Mouse (Mus musculus) megakaryocyte-erythroid progenitor cell, adult 5-6 weeks (primary cell): Measurements from ENCODE around the gene Cyp2c40. TPM values are rescaled to one million over a fixed set of nuclear protein-coding genes. Genes with fewer than 3 reads are reported as not detected.
"Not testable (repeated sequence)": the region's sequence is repeated elsewhere in the genome, so short reads cannot be mapped to it uniquely, and the experiment has no call there.

Experiments
- ATAC-seq: replicated peaks from 2 replicates; pipeline ENCODE4 v1.8.0; 2016; ENCODE audit warnings: mild to moderate bottlenecking, inconsistent platforms; ENCODE audit not compliant: severe bottlenecking, poor library complexity, low FRiP score, low TSS enrichment
- total RNA-seq, 2 experiments: library from RNA; stranded (forward) in 1 of 2; stranded (reverse) in 1 of 2; fragments of 200-1000, 215-1000 nt in 1 of 2; fragments of >200 nt in 1 of 2; fragmentation: Nextera tagmentation in 1 of 2; gene quantifications; 2 replicates each; pipeline ENCODE4 v1.2.3; 2014 to 2017

Gene Cyp2c40
- not detected in 2 replicates for total RNA-seq (2014; fragmentation: Nextera tagmentation)
- not detected in 2 replicates for total RNA-seq (2017)

DNA sequence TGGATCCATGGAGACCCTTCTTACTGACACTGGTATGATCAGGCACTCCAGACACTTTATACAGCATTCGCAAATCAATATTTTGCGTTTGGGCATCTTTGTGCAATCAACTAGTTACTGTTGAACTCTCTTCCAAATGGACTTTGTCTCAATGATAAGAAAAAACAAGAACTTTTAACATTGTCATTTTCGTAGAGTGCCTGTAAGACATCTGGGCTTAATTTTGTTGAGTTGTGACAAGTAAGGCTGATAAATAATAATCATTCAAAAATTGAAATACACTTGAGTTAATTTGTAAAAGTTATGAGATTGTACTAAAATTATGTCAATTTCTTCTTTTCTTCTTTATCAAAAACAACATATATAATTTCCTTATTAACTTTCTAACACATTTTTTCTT is at the start of gene Cyp2c40:
Gene Cyp2c40 (minus strand): TSS at position 101 of the 400 bp plus-strand sequence.
- not testable (repeated sequence) for ATAC-seq

DNA sequence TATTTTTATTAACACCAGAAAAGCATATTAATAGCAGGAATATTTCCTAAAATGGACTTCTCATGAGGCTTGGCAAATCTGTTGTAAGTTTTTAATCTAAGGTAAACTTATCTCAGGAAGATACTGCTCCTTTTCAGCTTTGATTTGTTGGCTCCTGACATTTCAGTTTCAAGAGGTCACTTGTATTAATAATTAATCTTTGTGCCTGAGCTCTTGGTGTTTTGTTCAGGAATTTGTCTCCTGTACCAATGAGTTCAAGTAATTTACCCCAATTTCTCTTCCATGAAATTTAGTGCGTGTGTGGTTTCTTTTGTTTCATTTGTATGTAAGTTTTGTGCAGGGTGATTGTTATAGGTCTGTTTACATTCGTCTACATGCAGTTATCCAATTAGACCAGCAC is 8.3 kb upstream of the Cyp2c40 start:
- not testable (repeated sequence) for ATAC-seq

DNA sequence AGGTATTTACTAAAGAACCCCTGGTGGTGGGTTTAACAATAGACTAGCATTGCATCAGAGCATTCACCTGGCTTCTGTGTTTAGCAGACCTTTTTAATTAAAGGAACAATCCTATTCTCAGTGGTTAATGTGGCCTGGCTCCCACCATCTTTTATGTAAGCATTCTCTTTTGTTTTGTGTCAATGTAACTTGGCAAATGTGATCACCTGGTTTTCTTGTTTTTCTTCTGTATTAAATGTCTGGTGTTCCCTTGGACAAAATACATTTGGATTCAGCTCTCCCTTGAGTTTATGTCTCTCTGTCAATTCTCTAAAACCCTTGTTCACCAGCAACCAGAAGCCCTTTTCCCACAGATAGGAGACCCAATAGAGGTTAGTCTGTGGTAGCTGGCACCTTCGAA is 3.8 kb upstream of the Cyp2c40 start:
- ATAC-seq: not testable (repeated sequence)

DNA sequence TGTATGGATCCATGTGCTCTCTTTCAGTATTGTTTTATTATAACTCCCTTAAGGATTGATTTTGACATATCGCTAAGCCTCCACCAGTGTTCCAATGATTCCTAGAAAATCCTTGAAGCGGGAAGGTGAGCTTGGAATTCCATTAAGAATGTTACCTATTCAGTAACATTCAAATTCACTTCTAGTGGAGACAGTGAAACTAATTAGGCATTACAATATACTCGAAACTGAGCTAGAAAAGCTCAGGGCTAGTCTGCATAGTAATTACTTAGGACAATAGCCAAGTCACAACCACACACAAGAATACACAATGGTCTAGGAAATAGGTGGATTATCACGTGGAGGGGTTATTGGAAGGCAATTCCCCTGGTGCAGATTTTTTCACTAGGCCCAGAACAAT is 3.4 kb upstream of the Cyp2c40 start:
- not testable (repeated sequence) for ATAC-seq

DNA sequence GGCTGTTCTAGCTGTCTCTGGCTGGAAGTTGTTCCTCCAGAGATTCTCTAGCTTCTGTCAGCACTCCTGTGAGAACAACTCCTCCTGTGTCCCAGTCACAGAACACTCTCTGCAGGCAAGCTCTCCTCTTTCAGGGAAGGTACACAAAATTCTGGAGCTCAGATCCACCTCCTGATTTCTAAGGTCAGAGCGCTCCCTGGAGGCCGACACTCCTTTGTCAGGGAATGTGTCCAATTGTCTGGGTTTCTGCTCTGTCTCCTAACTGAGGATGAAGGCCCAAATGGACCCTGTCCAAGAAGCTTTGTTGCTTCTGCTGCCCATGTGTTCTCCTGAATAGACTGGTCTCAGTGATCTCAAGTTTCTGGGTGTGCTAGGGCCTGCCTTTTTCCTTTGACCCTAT is 27.2 kb downstream of the Cyp2c40 start:
- not testable (repeated sequence) for ATAC-seq

DNA sequence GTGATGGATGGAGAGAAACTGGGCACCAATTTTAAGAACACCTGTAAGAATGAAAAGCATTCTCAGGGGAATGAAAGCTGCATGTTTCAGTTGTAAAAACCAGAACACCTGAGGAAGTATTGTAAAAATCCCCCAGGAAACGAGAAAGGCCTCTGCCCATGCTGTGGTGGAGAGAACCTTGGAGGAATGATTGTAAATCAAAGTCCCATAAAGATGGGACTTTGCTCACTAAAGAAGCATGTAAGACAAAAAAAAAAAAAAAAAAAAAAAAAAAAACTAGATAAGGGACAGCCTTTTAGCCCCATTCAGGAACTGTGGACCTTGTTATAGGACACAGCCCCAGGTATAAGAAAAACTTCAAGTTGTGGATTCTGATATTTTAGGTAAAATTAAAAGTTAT is 67.3 kb downstream of the Cyp2c40 start:
- ATAC-seq: no peak

DNA sequence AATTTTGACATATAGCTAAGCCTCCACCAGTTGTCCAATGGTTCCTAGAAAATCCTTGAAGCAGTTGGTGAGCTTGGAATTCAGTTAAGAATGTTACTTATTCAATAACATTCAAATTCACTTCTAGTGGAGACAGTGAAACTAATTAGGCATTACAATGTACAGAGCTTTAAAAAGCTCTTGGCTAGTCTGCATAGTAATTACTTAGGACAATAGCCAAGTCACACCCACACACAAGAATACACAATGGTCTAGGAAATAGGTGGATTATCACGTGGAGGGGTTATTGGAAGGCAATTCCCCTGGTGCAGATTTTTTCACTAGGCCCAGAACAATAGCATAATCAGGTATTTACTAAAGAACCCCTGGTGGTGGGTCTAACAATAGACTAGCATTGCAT is 68.3 kb downstream of the Cyp2c40 start:
- ATAC-seq: not testable (repeated sequence)

DNA sequence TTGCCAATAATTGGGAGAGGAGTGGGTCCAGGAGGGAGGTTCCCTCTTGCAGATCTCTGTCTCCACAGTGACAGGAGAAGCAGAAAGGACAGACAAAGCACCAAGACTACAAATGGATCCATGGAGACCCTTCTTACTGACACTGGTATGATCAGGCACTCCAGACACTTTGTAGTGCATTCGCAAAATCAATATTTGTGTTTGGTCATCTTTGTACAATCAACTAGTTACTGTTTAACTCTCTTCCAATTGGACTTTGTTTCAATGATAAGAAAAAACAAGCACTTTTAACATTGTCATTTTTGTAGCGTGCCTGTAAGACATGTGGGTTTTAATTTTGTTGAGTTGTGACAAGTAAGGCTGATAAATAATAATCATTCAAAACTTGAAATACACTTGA is 71.7 kb downstream of the Cyp2c40 start, which contains the start of gene Cyp2c68:
Gene Cyp2c68 (minus strand): TSS at position 135 of the 400 bp plus-strand sequence.
- ATAC-seq: no peak

Other genes starting within 250 kb of the Cyp2c40 start
- not detected in 2 replicates for gene Cyp2c67, start 163.8 kb downstream of the Cyp2c40 start, total RNA-seq (2014; fragmentation: Nextera tagmentation)
- not detected in 2 replicates for gene Cyp2c67, start 163.8 kb downstream of the Cyp2c40 start, total RNA-seq (2017)
- not detected in 2 replicates for gene Cyp2c68, start 71.8 kb downstream of the Cyp2c40 start, total RNA-seq (2014; fragmentation: Nextera tagmentation)
- gene Cyp2c68, start 71.8 kb downstream of the Cyp2c40 start, total RNA-seq (2017): not detected in 2 replicates
- gene Cyp2c69, start 74.0 kb upstream of the Cyp2c40 start, total RNA-seq (2014; fragmentation: Nextera tagmentation): not detected in 2 replicates
- not detected in 2 replicates for gene Cyp2c69, start 74.0 kb upstream of the Cyp2c40 start, total RNA-seq (2017)
- not detected in 2 replicates for gene Cyp2c37, start 179.6 kb upstream of the Cyp2c40 start, total RNA-seq (2014; fragmentation: Nextera tagmentation)
- gene Cyp2c37, start 179.6 kb upstream of the Cyp2c40 start, total RNA-seq (2017): not detected in 2 replicates